ENCODE assay signal across 17 mouse cellular contexts in the genomic region with DNA sequence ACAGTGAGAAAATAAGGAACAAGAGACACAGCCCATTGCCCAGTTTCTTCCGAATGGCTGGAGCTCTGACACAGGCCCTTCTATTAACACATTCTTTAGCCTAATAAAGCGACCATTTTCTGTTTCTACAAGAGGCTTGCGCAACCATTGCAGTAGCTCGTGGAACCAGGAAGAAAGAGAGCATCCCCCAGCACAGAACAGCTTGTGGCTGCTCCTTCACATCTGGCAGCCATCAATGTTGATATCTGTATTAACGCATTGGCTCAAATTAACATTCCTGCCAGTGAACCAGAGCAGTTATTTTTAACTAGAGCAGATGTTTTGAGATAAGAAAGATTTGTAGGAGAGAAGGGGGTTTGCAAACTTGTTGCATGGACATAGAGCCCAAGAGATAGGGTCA. TPM values are rescaled to one million over a fixed set of nuclear protein-coding genes. Genes with fewer than 3 reads are reported as not detected.
A peak's percentile ranks its signal among the peaks of the same experiment; 100 is the strongest.
DNase-seq lines count a peak whose midpoint lies in the region; ATAC-seq lines count a peak whose summit lies in the region.
"Had no signal": no experiment of that assay in that cellular context is flagged by ENCODE, and none has a peak within 500 bp of the region (broad histone marks: within the 10 kb centered on the region; RNA-seq: fewer than 3 reads in every experiment).

No protein-coding gene starts in this region.

- ATAC-seq in kidney, embryonic 15.5 days (replicated peaks; ENCODE audit: low FRiP score) = no peak
- 0 out of 2 replicates have a peak, but pooled peaks have one; percentile 49 for ATAC-seq in stomach, embryonic 14.5 days (ENCODE audit: insufficient number of reproducible peaks, insufficient read depth, low FRiP score, low read depth)
- no peak for ATAC-seq in midbrain, embryonic 15.5 days (replicated peaks)
- ATAC-seq: forebrain, embryonic 15.5 days; liver, embryonic 12.5 days; Patski had no signal

- DNase-seq in kidney, adult 11 months = peak; percentile 24
- DNase-seq in embryonic facial prominence, embryonic 10.5 days (ENCODE audit: low spot score) = peak; percentile 38
- DNase-seq in kidney, postnatal 25 days = peak; percentile 18 to 46
- DNase-seq in midbrain, embryonic 10.5 days (ENCODE audit: low spot score) = no peak
- DNase-seq in frontal cortex, postnatal 36 days (ENCODE audit: low spot score in 2 of 2) = no peak
- DNase-seq: cerebellum, postnatal 14 days; heart, adult 2 months; heart, postnatal 10 days; thymus, postnatal 25 days had no signal

- 58% methylated on average over 5 of the region's 5 CpGs for WGBS in kidney, embryonic 15.5 days
- WGBS in embryonic facial prominence, embryonic 10.5 days = 46% methylated on average over 5 of the region's 5 CpGs
- WGBS in stomach, embryonic 14.5 days = 39% methylated on average over 5 of the region's 5 CpGs
- WGBS in midbrain, embryonic 15.5 days = 82% methylated on average over 5 of the region's 5 CpGs
- 76% methylated on average over 5 of the region's 5 CpGs for WGBS in midbrain, embryonic 10.5 days

- H3K36me3 ChIP-seq in kidney, embryonic 15.5 days = no peaks in the 10 kb centered on the region
- H3K36me3 ChIP-seq in embryonic facial prominence, embryonic 10.5 days (replicated peaks) = no peaks in the 10 kb centered on the region
- H3K36me3 ChIP-seq in stomach, embryonic 14.5 days (ENCODE audit: control insufficient read depth, insufficient read depth, low read length) = no peaks in the 10 kb centered on the region
- no peaks in the 10 kb centered on the region for H3K36me3 ChIP-seq in midbrain, embryonic 15.5 days (replicated peaks)
- H3K36me3 ChIP-seq in midbrain, embryonic 10.5 days = no peaks in the 10 kb centered on the region
- H3K36me3 ChIP-seq: forebrain, embryonic 15.5 days; hindbrain, embryonic 13.5 days; liver, embryonic 12.5 days; stomach, embryonic 15.5 days had no signal

- no peak overlapping the region for H3K4me2 ChIP-seq in kidney, embryonic 15.5 days
- H3K4me2 ChIP-seq in stomach, embryonic 14.5 days (replicated peaks; ENCODE audit: low read depth, low read length) = no peak overlapping the region
- no peak overlapping the region for H3K4me2 ChIP-seq in midbrain, embryonic 15.5 days
- H3K4me2 ChIP-seq: forebrain, embryonic 15.5 days; hindbrain, embryonic 13.5 days; liver, embryonic 12.5 days; stomach, embryonic 15.5 days had no signal

- no peak overlapping the region for H3K27ac ChIP-seq in kidney, embryonic 15.5 days
- no peak overlapping the region; the same call in 1 of the 2 replicates for H3K27ac ChIP-seq in embryonic facial prominence, embryonic 10.5 days (replicated peaks)
- H3K27ac ChIP-seq in stomach, embryonic 14.5 days (ENCODE audit: low read length) = no peak overlapping the region
- H3K27ac ChIP-seq in midbrain, embryonic 15.5 days = no peak overlapping the region
- H3K27ac ChIP-seq in midbrain, embryonic 10.5 days (replicated peaks) = no peak overlapping the region
- H3K27ac ChIP-seq: forebrain, embryonic 15.5 days; heart, adult 2 months; hindbrain, embryonic 13.5 days; liver, embryonic 12.5 days; stomach, embryonic 15.5 days had no signal

- no peak overlapping the region for H3K4me3 ChIP-seq in kidney, embryonic 15.5 days (replicated peaks)
- no peak overlapping the region for H3K4me3 ChIP-seq in embryonic facial prominence, embryonic 10.5 days
- H3K4me3 ChIP-seq in stomach, embryonic 14.5 days (ENCODE audit: low read depth, low read length) = no peak overlapping the region
- H3K4me3 ChIP-seq in midbrain, embryonic 15.5 days = no peak overlapping the region
- no peak overlapping the region for H3K4me3 ChIP-seq in midbrain, embryonic 10.5 days
- H3K4me3 ChIP-seq: forebrain, embryonic 15.5 days; heart, adult 2 months; hindbrain, embryonic 13.5 days; liver, embryonic 12.5 days; stomach, embryonic 15.5 days had no signal

- H3K9me3 ChIP-seq in kidney, embryonic 15.5 days (replicated peaks) = no peaks in the 10 kb centered on the region
- H3K9me3 ChIP-seq in embryonic facial prominence, embryonic 10.5 days = no peaks in the 10 kb centered on the region
- no peaks in the 10 kb centered on the region for H3K9me3 ChIP-seq in stomach, embryonic 14.5 days (ENCODE audit: control insufficient read depth, low read depth, low read length)
- no peaks in the 10 kb centered on the region for H3K9me3 ChIP-seq in midbrain, embryonic 15.5 days
- H3K9me3 ChIP-seq in midbrain, embryonic 10.5 days (replicated peaks) = no peaks in the 10 kb centered on the region
- H3K9me3 ChIP-seq: forebrain, embryonic 15.5 days; hindbrain, embryonic 13.5 days; liver, embryonic 12.5 days; stomach, embryonic 15.5 days had no signal

- no peaks in the 10 kb centered on the region for H3K27me3 ChIP-seq in kidney, embryonic 15.5 days
- H3K27me3 ChIP-seq in embryonic facial prominence, embryonic 10.5 days (replicated peaks; ENCODE audit: low read depth, poor library complexity, severe bottlenecking) = no peaks in the 10 kb centered on the region
- H3K27me3 ChIP-seq in stomach, embryonic 14.5 days (ENCODE audit: control insufficient read depth, insufficient read depth, low read length) = no peaks in the 10 kb centered on the region
- no peaks in the 10 kb centered on the region for H3K27me3 ChIP-seq in midbrain, embryonic 15.5 days (replicated peaks)
- H3K27me3 ChIP-seq in midbrain, embryonic 10.5 days (ENCODE audit: low read depth, poor library complexity, severe bottlenecking) = no peaks in the 10 kb centered on the region
- H3K27me3 ChIP-seq: forebrain, embryonic 15.5 days; hindbrain, embryonic 13.5 days; liver, embryonic 12.5 days; stomach, embryonic 15.5 days had no signal

- no peaks in the 10 kb centered on the region for H3K4me1 ChIP-seq in kidney, embryonic 15.5 days
- H3K4me1 ChIP-seq in embryonic facial prominence, embryonic 10.5 days = peaks cover 14% of the 10 kb centered on the region
- no peaks in the 10 kb centered on the region for H3K4me1 ChIP-seq in stomach, embryonic 14.5 days (ENCODE audit: control insufficient read depth, insufficient read depth, low read length)
- H3K4me1 ChIP-seq in midbrain, embryonic 15.5 days = no peaks in the 10 kb centered on the region
- no peaks in the 10 kb centered on the region for H3K4me1 ChIP-seq in midbrain, embryonic 10.5 days
- H3K4me1 ChIP-seq: forebrain, embryonic 15.5 days; hindbrain, embryonic 13.5 days; liver, embryonic 12.5 days; stomach, embryonic 15.5 days had no signal

- H3K9ac ChIP-seq in kidney, embryonic 15.5 days = no peak overlapping the region
- no peak overlapping the region for H3K9ac ChIP-seq in stomach, embryonic 14.5 days (replicated peaks; ENCODE audit: low read depth, low read length)
- no peak overlapping the region for H3K9ac ChIP-seq in midbrain, embryonic 15.5 days
- H3K9ac ChIP-seq: forebrain, embryonic 15.5 days; hindbrain, embryonic 13.5 days; liver, embryonic 12.5 days; stomach, embryonic 15.5 days had no signal

RNA-seq across cellular contexts. Expression of a gene that starts 44.2 kb away (rescaled TPM):
- polyA plus RNA-seq in kidney, embryonic 15.5 days (2015; fragmentation: Nextera tagmentation; extraction: Ambion mirVana) = 27.3 and 29.6 TPM in 2 replicates
- polyA plus RNA-seq in embryonic facial prominence, embryonic 10.5 days (2016; fragmentation: Nextera tagmentation; extraction: Ambion mirVana) = 24.6 and 26.6 TPM in 2 replicates
- 24.5 and 27.4 TPM in 2 replicates for polyA plus RNA-seq in stomach, embryonic 14.5 days (2014; fragmentation: Nextera tagmentation; extraction: Ambion mirVana)
- polyA plus RNA-seq in midbrain, embryonic 15.5 days (2015; fragmentation: Nextera tagmentation; extraction: Ambion mirVana) = 32.9 and 35.7 TPM in 2 replicates
- polyA plus RNA-seq in midbrain, embryonic 10.5 days (2016; fragmentation: Nextera tagmentation; extraction: Ambion mirVana) = 29.8 and 30.0 TPM in 2 replicates

Comparison
In these comparisons a context has a peak if more than half of its experiments do, and no peak if none do; other contexts are left out.
1. DNase-seq: peak in kidney, adult 11 months (single experiment), embryonic facial prominence, embryonic 10.5 days (single experiment) and kidney, postnatal 25 days (2 of 2); none in midbrain, embryonic 10.5 days (single experiment) and frontal cortex, postnatal 36 days (0 of 2).